Mouse (Mus musculus): ENCODE results near the gene Gm4744. TPM values are rescaled to one million over a fixed set of nuclear protein-coding genes. Genes with fewer than 3 reads are reported as not detected.
A peak's percentile ranks its signal among the peaks of the same experiment; 100 is the strongest.
"Not testable (repeated sequence)": the region's sequence is repeated elsewhere in the genome, so short reads cannot be mapped to it uniquely, and the experiment has no call there.

The Gm4744 gene
- polyA plus RNA-seq (2014; fragmentation: Nextera tagmentation; extraction: Ambion mirVana) = not detected in 2 replicates

DNA sequence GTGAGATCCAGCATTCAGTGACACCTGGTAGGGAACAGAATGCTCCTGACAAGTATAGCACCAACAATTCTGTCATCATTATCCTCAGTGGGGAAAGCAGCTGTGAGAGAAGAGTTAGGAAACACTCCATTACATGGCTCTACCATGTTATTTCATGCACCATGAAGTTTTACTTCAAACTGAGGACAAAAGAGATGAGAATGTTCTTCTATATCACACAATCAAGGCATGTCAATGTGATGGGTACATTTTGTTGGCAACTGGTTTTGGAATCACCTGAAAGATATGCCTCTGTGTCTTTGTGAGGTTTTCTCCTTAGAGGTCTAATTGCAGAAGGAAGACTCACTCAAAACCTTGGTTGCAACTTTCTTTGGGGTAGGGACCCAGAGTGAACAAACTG is at the start of gene Gm4744:
Gm4744 (minus strand) TSS at position 101 of the 400 bp plus-strand sequence.
- no peak for ATAC-seq (ENCODE audit: low FRiP score)
- Histone ChIP-seq H3K9ac (no peak within 1 kb of the TSS), H3K27me3 (ENCODE audit: control insufficient read depth, insufficient read depth, low read length) (no peaks in the 10 kb centered on the region), H3K27ac (no peak within 1 kb of the TSS), H3K4me3 (replicated peaks; ENCODE audit: low read length) (no peak within 1 kb of the TSS), H3K4me2 (replicated peaks) (no peak within 1 kb of the TSS), H3K36me3 (replicated peaks; ENCODE audit: control insufficient read depth, insufficient read depth) (no peaks in the 10 kb centered on the region), H3K4me1 (replicated peaks; ENCODE audit: control insufficient read depth, insufficient read depth, low read length) (no peaks in the 10 kb centered on the region), H3K9me3 (ENCODE audit: control insufficient read depth, low read length) (no peaks in the 10 kb centered on the region)
- DNase-seq (ENCODE audit: low spot score) = no peak

- ATAC-seq (ENCODE audit: low FRiP score) = not testable (repeated sequence)
Observed at GRCm38 (mm10) chr6:40999379-40999778, 47.7 kb upstream of the Gm4744 start, which contains the start of gene Gm2663. Gm2663 (minus strand) TSS chr6:40999479.

GRCm38 (mm10) chr6:40964454-40964853 is 12.8 kb upstream of the Gm4744 start, which contains the start of gene 1810009J06Rik:
1810009J06Rik (plus strand) TSS chr6:40964754.
- 95% methylated on average over 2 of the region's 2 CpGs for WGBS
- H3K9ac ChIP-seq; H3K36me3 ChIP-seq (replicated peaks; ENCODE audit: control insufficient read depth, insufficient read depth); H3K27me3 ChIP-seq (ENCODE audit: control insufficient read depth, insufficient read depth, low read length); H3K4me3 ChIP-seq (replicated peaks; ENCODE audit: low read length); ATAC-seq (ENCODE audit: low FRiP score); DNase-seq (ENCODE audit: low spot score); H3K4me1 ChIP-seq (replicated peaks; ENCODE audit: control insufficient read depth, insufficient read depth, low read length); H3K9me3 ChIP-seq (ENCODE audit: control insufficient read depth, low read length); H3K4me2 ChIP-seq (replicated peaks); H3K27ac ChIP-seq: not testable (repeated sequence)

More at GRCm38 (mm10) chr6:40999379-40999778, 47.7 kb upstream of the Gm4744 start, which contains the start of gene Gm2663:
- H3K27ac ChIP-seq; H3K9me3 ChIP-seq (ENCODE audit: control insufficient read depth, low read length); H3K4me1 ChIP-seq (replicated peaks; ENCODE audit: control insufficient read depth, insufficient read depth, low read length); H3K9ac ChIP-seq; H3K27me3 ChIP-seq (ENCODE audit: control insufficient read depth, insufficient read depth, low read length); H3K4me2 ChIP-seq (replicated peaks); H3K36me3 ChIP-seq (replicated peaks; ENCODE audit: control insufficient read depth, insufficient read depth); DNase-seq (ENCODE audit: low spot score); H3K4me3 ChIP-seq (replicated peaks; ENCODE audit: low read length): not testable (repeated sequence)

DNA sequence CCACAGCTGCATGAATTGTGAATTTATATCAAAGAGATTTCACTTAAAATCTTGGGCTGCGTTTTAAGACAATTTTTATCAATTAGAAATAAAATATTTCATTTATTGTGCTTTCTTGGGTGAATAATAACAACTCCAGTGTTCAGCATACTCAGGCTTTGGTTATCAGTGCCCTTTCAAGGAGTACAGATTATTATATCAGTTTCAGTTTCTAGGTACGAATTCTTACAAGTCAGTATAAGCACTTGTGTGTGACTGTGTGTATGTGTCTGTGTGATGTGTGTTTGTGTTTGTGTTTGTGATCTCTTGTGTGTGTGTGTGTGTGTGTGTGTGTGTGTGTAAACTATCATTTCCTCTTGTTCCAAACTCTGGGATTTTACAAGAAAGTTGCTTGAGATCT is 2.0 kb upstream of the Gm4744 start:
- H3K4me1 ChIP-seq (replicated peaks; ENCODE audit: control insufficient read depth, insufficient read depth, low read length) = no peaks in the 10 kb centered on the region
- no peak overlapping the region for H3K4me2 ChIP-seq (replicated peaks)
- no peak overlapping the region for H3K9ac ChIP-seq
- ATAC-seq (ENCODE audit: low FRiP score) = no peak
- DNase-seq (ENCODE audit: low spot score) = peak; percentile 14
- H3K9me3 ChIP-seq (ENCODE audit: control insufficient read depth, low read length) = 0 out of 2 replicates have a peak, but pooled peaks cover 7% of the 10 kb centered on the region
- WGBS = 84% methylated on average over 2 of the region's 2 CpGs
- H3K36me3 ChIP-seq (replicated peaks; ENCODE audit: control insufficient read depth, insufficient read depth) = no peaks in the 10 kb centered on the region
- H3K27me3 ChIP-seq (ENCODE audit: control insufficient read depth, insufficient read depth, low read length) = no peaks in the 10 kb centered on the region
- H3K27ac ChIP-seq = no peak overlapping the region
- H3K4me3 ChIP-seq (replicated peaks; ENCODE audit: low read length) = no peak overlapping the region

DNA sequence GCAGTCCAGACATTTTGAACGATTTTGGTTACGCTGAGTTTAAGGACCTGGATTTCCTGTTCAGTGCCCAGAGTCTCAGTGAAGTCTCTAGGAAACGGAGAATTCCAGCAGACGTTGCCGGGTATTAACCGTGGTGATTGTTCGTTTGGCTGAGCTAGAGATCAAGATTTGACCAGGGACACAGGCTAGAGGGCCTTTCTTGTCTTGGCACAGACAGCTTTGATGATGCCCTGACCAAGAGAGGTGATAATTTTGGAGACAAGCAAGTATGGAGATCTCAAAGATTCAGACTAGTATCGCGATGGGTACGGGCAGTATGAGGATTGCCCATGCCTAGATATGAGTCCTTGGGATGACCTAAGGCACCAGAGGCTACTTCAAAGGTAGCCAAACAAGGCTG is 11.2 kb downstream of the Gm4744 start, which contains the start of gene 1700074P13Rik:
1700074P13Rik (minus strand) TSS at position 101 of the 400 bp plus-strand sequence.
- no peaks in the 10 kb centered on the region for H3K9me3 ChIP-seq (ENCODE audit: control insufficient read depth, low read length)
- no peak for DNase-seq (ENCODE audit: low spot score)
- no peaks in the 10 kb centered on the region for H3K36me3 ChIP-seq (replicated peaks; ENCODE audit: control insufficient read depth, insufficient read depth)
- H3K9ac ChIP-seq = no peak within 1 kb of the TSS
- no peaks in the 10 kb centered on the region for H3K4me1 ChIP-seq (replicated peaks; ENCODE audit: control insufficient read depth, insufficient read depth, low read length)
- no peak within 1 kb of the TSS for H3K4me2 ChIP-seq (replicated peaks)
- H3K4me3 ChIP-seq (replicated peaks; ENCODE audit: low read length) = no peak within 1 kb of the TSS
- WGBS = 95% methylated on average over 10 of the region's 10 CpGs
- no peak for ATAC-seq (ENCODE audit: low FRiP score)
- no peak within 1 kb of the TSS for H3K27ac ChIP-seq
- H3K27me3 ChIP-seq (ENCODE audit: control insufficient read depth, insufficient read depth, low read length) = no peaks in the 10 kb centered on the region

- 90% methylated on average over 4 of the region's 4 CpGs for WGBS
- Histone ChIP-seq H3K27me3 (ENCODE audit: control insufficient read depth, insufficient read depth, low read length) (no peaks in the 10 kb centered on the region), H3K27ac (no peak overlapping the region), H3K36me3 (replicated peaks; ENCODE audit: control insufficient read depth, insufficient read depth) (no peaks in the 10 kb centered on the region), H3K4me2 (replicated peaks) (no peak overlapping the region), H3K9me3 (ENCODE audit: control insufficient read depth, low read length) (no peaks in the 10 kb centered on the region), H3K4me1 (replicated peaks; ENCODE audit: control insufficient read depth, insufficient read depth, low read length) (no peaks in the 10 kb centered on the region), H3K9ac (no peak overlapping the region), H3K4me3 (replicated peaks; ENCODE audit: low read length) (no peak overlapping the region)
- DNase-seq (ENCODE audit: low spot score) (no peak), ATAC-seq (ENCODE audit: low FRiP score) (no peak)
Observed at GRCm38 (mm10) chr6:40919954-40920353, 31.7 kb downstream of the Gm4744 start.

DNA sequence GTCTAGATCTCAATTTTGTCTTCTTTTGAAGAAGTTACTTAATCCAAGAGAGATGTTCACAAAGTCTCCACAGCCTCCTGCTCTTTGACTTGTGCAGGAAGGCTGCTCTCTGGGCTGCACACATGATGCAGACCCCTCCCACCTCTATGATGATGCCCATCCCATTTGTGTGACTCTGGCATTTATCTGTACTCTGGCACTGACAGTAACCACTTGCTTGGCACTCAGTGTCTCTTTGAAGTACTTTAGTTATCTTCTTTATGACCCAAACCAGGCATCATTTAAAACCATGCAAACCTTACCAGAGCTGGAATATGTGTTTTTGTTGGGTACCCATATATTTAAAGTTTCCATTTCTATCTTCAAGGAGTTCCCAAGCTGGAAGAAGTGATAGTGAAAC is 51.4 kb downstream of the Gm4744 start, which contains the start of gene Prss58:
Prss58 (minus strand) TSS at position 101 of the 400 bp plus-strand sequence.
- no peaks in the 10 kb centered on the region for H3K4me1 ChIP-seq (replicated peaks; ENCODE audit: control insufficient read depth, insufficient read depth, low read length)
- H3K27me3 ChIP-seq (ENCODE audit: control insufficient read depth, insufficient read depth, low read length) = no peaks in the 10 kb centered on the region
- H3K4me3 ChIP-seq (replicated peaks; ENCODE audit: low read length) = no peak within 1 kb of the TSS
- H3K27ac ChIP-seq = no peak within 1 kb of the TSS
- ATAC-seq (ENCODE audit: low FRiP score) (no peak), DNase-seq (ENCODE audit: low spot score) (no peak)
- no peaks in the 10 kb centered on the region for H3K9me3 ChIP-seq (ENCODE audit: control insufficient read depth, low read length)
- no peak within 1 kb of the TSS for H3K9ac ChIP-seq
- no peak within 1 kb of the TSS for H3K4me2 ChIP-seq (replicated peaks)
- no peaks in the 10 kb centered on the region for H3K36me3 ChIP-seq (replicated peaks; ENCODE audit: control insufficient read depth, insufficient read depth)

Other genes with a start within 250 kb of the Gm4744 start
- gene Moxd2, start 64.4 kb downstream of the Gm4744 start, polyA plus RNA-seq (2014; fragmentation: Nextera tagmentation; extraction: Ambion mirVana) = not detected in 2 replicates
- not detected in 2 replicates for gene Prss58, start 51.5 kb downstream of the Gm4744 start, polyA plus RNA-seq (2014; fragmentation: Nextera tagmentation; extraction: Ambion mirVana)
- gene 1700074P13Rik, start 11.3 kb downstream of the Gm4744 start, polyA plus RNA-seq (2014; fragmentation: Nextera tagmentation; extraction: Ambion mirVana) = not detected in 2 replicates
- not detected in 2 replicates for gene 1810009J06Rik, start 12.9 kb upstream of the Gm4744 start, polyA plus RNA-seq (2014; fragmentation: Nextera tagmentation; extraction: Ambion mirVana)
- not detected in 2 replicates for gene Gm2663, start 47.6 kb upstream of the Gm4744 start, polyA plus RNA-seq (2014; fragmentation: Nextera tagmentation; extraction: Ambion mirVana)
- gene 2210010C04Rik, start 83.6 kb upstream of the Gm4744 start, polyA plus RNA-seq (2014; fragmentation: Nextera tagmentation; extraction: Ambion mirVana) = not detected in 2 replicates

Measured in hindbrain, embryonic 14.5 days (tissue).